ENCODE assay signal across 21 mouse cellular contexts in genomic region chr17:49433071-49433470, GRCm38 (mm10). TPM values are rescaled to one million over a fixed set of nuclear protein-coding genes. Genes with fewer than 3 reads are reported as not detected.
DNase-seq lines count a peak whose midpoint lies in the region; ATAC-seq and TF ChIP-seq lines count a peak whose summit lies in the region.
"Had no signal": no experiment of that assay in that cellular context is flagged by ENCODE, and none has a peak within 500 bp of the region (broad histone marks: within the 10 kb centered on the region; RNA-seq: fewer than 3 reads in every experiment).

No protein-coding gene starts in this region.

- ATAC-seq in liver, embryonic 13.5 days (ENCODE audit: low read depth) = no peak
- no peak for ATAC-seq in stomach, postnatal 0 days (ENCODE audit: low FRiP score, low TSS enrichment)
- ATAC-seq: forebrain, embryonic 14.5 days; hindbrain, embryonic 16.5 days had no signal

- WGBS in heart, embryonic 10.5 days = 91% methylated on average over 6 of the region's 6 CpGs
- 92% methylated on average over 6 of the region's 6 CpGs for WGBS in liver, embryonic 13.5 days (ENCODE audit: insufficient replicate concordance)
- WGBS in stomach, postnatal 0 days = 97% methylated on average over 6 of the region's 6 CpGs

- no peak for TF ChIP-seq EP300 in stomach, postnatal 0 days (optimal IDR thresholded peaks at IDR 0.05)

- peaks cover 3% of the 10 kb centered on the region; the same call in 1 of the 2 replicates for H3K9me3 ChIP-seq in heart, embryonic 10.5 days
- H3K9me3 ChIP-seq in liver, embryonic 13.5 days (replicated peaks) = no peaks in the 10 kb centered on the region
- H3K9me3 ChIP-seq in stomach, postnatal 0 days (ENCODE audit: control insufficient read depth, low read length) = no peaks in the 10 kb centered on the region
- H3K9me3 ChIP-seq: embryonic facial prominence, embryonic 12.5 days; heart, embryonic 15.5 days; intestine, embryonic 15.5 days; kidney, embryonic 15.5 days; limb, embryonic 15.5 days; neural tube, embryonic 13.5 days; stomach, embryonic 15.5 days had no signal

- no peak for TF ChIP-seq CTCF in stomach, postnatal 0 days (IDR thresholded peaks at IDR 0.05; ENCODE audit: low read depth)

- H3K9ac ChIP-seq in liver, embryonic 13.5 days = peak overlapping the region; percentile 29
- H3K9ac ChIP-seq in stomach, postnatal 0 days (ENCODE audit: low read length) = no peak overlapping the region
- H3K9ac ChIP-seq: embryonic facial prominence, embryonic 12.5 days; heart, embryonic 15.5 days; intestine, embryonic 15.5 days; kidney, embryonic 15.5 days; limb, embryonic 15.5 days; neural tube, embryonic 13.5 days; stomach, embryonic 15.5 days had no signal

- peaks cover 30% of the 10 kb centered on the region for H3K4me1 ChIP-seq in heart, embryonic 10.5 days
- peaks cover 93% of the 10 kb centered on the region for H3K4me1 ChIP-seq in liver, embryonic 13.5 days (replicated peaks)
- peaks cover 9% of the 10 kb centered on the region; the same call in 1 of the 2 replicates for H3K4me1 ChIP-seq in stomach, postnatal 0 days (replicated peaks; ENCODE audit: control insufficient read depth, insufficient read depth)

- H3K4me3 ChIP-seq in heart, embryonic 10.5 days = no peak overlapping the region
- H3K4me3 ChIP-seq in liver, embryonic 13.5 days (replicated peaks) = 0 out of 2 replicates have a peak overlapping the region, but pooled peaks have one; percentile 16
- H3K4me3 ChIP-seq in stomach, postnatal 0 days (ENCODE audit: low read depth, low read length) = no peak overlapping the region
- H3K4me3 ChIP-seq: embryonic facial prominence, embryonic 12.5 days; erythroblast, embryonic 14.5 days; heart, embryonic 15.5 days; intestine, embryonic 15.5 days; kidney, embryonic 15.5 days; limb, embryonic 15.5 days; neural tube, embryonic 13.5 days; stomach, embryonic 15.5 days had no signal

- DNase-seq in heart, embryonic 10.5 days (ENCODE audit: low spot score) = peak; percentile 51
- no peak for DNase-seq in heart, postnatal 14 days
- DNase-seq in spleen, postnatal 4 days (ENCODE audit: low spot score in 2 of 2) = peak; percentile 13 to 60
- DNase-seq in spleen, adult 18-20 months = no peak
- DNase-seq in liver, embryonic 13.5 days = no peak
- peak; percentile 13 for DNase-seq in stomach, postnatal 0 days (ENCODE audit: low spot score)
- DNase-seq in right cerebral cortex, postnatal 14 days = no peak
- DNase-seq: cerebellum, adult 18-20 months; layer of hippocampus, adult 9-11 months; midbrain, embryonic 14.5 days had no signal

- intact Hi-C loops in heart, postnatal 14 days (cut with DNase I) = no loop called here

- no peaks in the 10 kb centered on the region for H3K27me3 ChIP-seq in heart, embryonic 10.5 days (ENCODE audit: insufficient read depth, poor library complexity, severe bottlenecking)
- H3K27me3 ChIP-seq in liver, embryonic 13.5 days = no peaks in the 10 kb centered on the region
- no peaks in the 10 kb centered on the region for H3K27me3 ChIP-seq in stomach, postnatal 0 days (ENCODE audit: control insufficient read depth, insufficient read depth, low read length)
- H3K27me3 ChIP-seq: embryonic facial prominence, embryonic 12.5 days; heart, embryonic 15.5 days; intestine, embryonic 15.5 days; kidney, embryonic 15.5 days; limb, embryonic 15.5 days; neural tube, embryonic 13.5 days; Patski; stomach, embryonic 15.5 days had no signal

- H3K27ac ChIP-seq in heart, embryonic 10.5 days = no peak overlapping the region
- H3K27ac ChIP-seq in liver, embryonic 13.5 days = peak overlapping the region; percentile 95
- 0 out of 2 replicates have a peak overlapping the region, but pooled peaks have one; percentile 18 for H3K27ac ChIP-seq in stomach, postnatal 0 days (replicated peaks)
- H3K27ac ChIP-seq: embryonic facial prominence, embryonic 12.5 days; heart, embryonic 15.5 days; intestine, embryonic 15.5 days; limb, embryonic 15.5 days; neural tube, embryonic 13.5 days; stomach, embryonic 15.5 days had no signal

- peaks cover 37% of the 10 kb centered on the region for H3K36me3 ChIP-seq in heart, embryonic 10.5 days
- H3K36me3 ChIP-seq in liver, embryonic 13.5 days = peaks cover 53% of the 10 kb centered on the region
- peaks cover 15% of the 10 kb centered on the region for H3K36me3 ChIP-seq in stomach, postnatal 0 days (ENCODE audit: control insufficient read depth, insufficient read depth, low read length)

- H3K4me2 ChIP-seq in liver, embryonic 13.5 days = peak overlapping the region; percentile 48
- H3K4me2 ChIP-seq in stomach, postnatal 0 days (replicated peaks; ENCODE audit: low read depth) = no peak overlapping the region
- H3K4me2 ChIP-seq: embryonic facial prominence, embryonic 12.5 days; heart, embryonic 15.5 days; intestine, embryonic 15.5 days; kidney, embryonic 15.5 days; limb, embryonic 15.5 days; neural tube, embryonic 13.5 days; stomach, embryonic 15.5 days had no signal

RNA-seq across cellular contexts. Expression of gene Mocs1, which starts 4.9 kb away (rescaled TPM):
- polyA plus RNA-seq in heart, embryonic 10.5 days (2016; fragmentation: Nextera tagmentation; extraction: Ambion mirVana) = 6.4 and 9.3 TPM in 2 replicates
- total RNA-seq in heart, postnatal 14 days (2021) = 10 to 100 TPM; 21.8 to 25.1 TPM
- 6.1 and 8.5 TPM in 2 replicates for polyA plus RNA-seq in liver, embryonic 13.5 days (2015; fragmentation: Nextera tagmentation; extraction: Ambion mirVana)
- polyA plus RNA-seq in stomach, postnatal 0 days (2015; fragmentation: Nextera tagmentation; extraction: Ambion mirVana) = 5.0 and 7.5 TPM in 2 replicates

Comparison
In these comparisons a context has a peak if more than half of its experiments do, and no peak if none do; other contexts are left out.
1. DNase-seq: peak in heart, embryonic 10.5 days (single experiment), spleen, postnatal 4 days (2 of 2) and stomach, postnatal 0 days (single experiment); none in heart, postnatal 14 days (0 of 2), spleen, adult 18-20 months (0 of 2), liver, embryonic 13.5 days (single experiment) and right cerebral cortex, postnatal 14 days (single experiment).